Comparison of ENCODE assay signal across 8 mouse cellular contexts in the genomic region with DNA sequence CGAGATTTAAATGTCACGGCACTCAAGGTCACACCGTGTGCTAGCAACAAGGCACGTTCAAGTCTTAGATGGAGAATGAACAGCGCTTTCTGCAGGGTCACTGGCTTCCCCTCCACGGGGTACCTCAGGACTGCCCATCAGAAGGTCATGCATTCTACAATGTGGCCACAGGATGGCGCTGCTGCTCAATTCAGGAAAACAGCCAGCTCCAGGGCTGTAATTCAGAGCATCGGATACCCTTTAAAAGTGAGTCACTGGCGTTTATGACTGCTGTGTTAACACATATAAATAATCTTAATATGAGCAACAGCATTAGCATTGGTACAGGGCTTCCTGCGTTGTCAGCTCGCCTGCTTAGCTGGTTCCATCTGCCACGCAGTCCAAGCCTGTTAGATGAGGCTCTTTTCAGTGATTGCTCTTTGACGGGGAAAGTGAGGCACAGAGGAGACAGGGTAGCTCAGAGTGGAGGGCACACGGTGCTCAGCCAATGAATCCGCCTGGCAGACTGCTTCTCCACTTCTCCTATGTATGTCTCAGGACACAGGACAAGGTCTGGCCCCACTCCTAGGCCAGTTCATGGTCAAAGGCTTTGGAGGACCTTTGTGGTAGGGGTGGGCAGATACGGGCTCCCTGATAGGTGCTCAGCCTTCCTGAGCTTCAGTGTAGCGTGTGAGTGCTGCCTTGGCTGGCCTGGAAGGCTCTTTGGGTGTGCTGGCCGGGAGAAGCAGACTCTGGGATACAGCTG. TPM values are rescaled to one million over a fixed set of nuclear protein-coding genes. Genes with fewer than 3 reads are reported as not detected.
DNase-seq lines count a peak whose midpoint lies in the region; ATAC-seq and TF ChIP-seq lines count a peak whose summit lies in the region.

No protein-coding gene starts in this region.

- H3K4me3 ChIP-seq in lung, embryonic 14.5 days (ENCODE audit: low read depth, low read length), result no peak overlapping the region
- no peak overlapping the region for H3K4me3 ChIP-seq in hindbrain, embryonic 10.5 days
- no peak overlapping the region for H3K4me3 ChIP-seq in neural tube, embryonic 13.5 days

- peak; percentile 68 for DNase-seq in lung, embryonic 14.5 days
- no peak for DNase-seq in lung, adult 18-20 months
- peak; percentile 80 for DNase-seq in adrenal gland, adult 8-10 months
- peak; percentile 86 for DNase-seq in embryo, embryonic 10 days (ENCODE audit: low spot score)
- DNase-seq in hindbrain, embryonic 10.5 days (ENCODE audit: low spot score), result peak; percentile 78
- DNase-seq in left cerebral cortex, postnatal 36 days (ENCODE audit: low spot score in 2 of 2), result peak; percentile 77 to 84
- peak; percentile 48 for DNase-seq in thymus, postnatal 25 days

- ATAC-seq in lung, embryonic 14.5 days (ENCODE audit: insufficient read depth), result no peak
- peak; percentile 78 for ATAC-seq in neural tube, embryonic 13.5 days (ENCODE audit: low read depth)

- TF ChIP-seq CTCF in lung, embryonic 14.5 days (IDR thresholded peaks at IDR 0.05; ENCODE audit: low read depth), result peak; percentile 71

- H3K4me1 ChIP-seq in lung, embryonic 14.5 days (ENCODE audit: insufficient read depth), result no peaks in the 10 kb centered on the region
- 0 out of 2 replicates have a peak, but pooled peaks cover 4% of the 10 kb centered on the region for H3K4me1 ChIP-seq in hindbrain, embryonic 10.5 days (replicated peaks)
- peaks cover 5% of the 10 kb centered on the region; the same call in 1 of the 2 replicates for H3K4me1 ChIP-seq in neural tube, embryonic 13.5 days (replicated peaks)

- 29% methylated on average over 18 of the region's 18 CpGs for WGBS in lung, embryonic 14.5 days
- 29% methylated on average over 18 of the region's 18 CpGs for WGBS in hindbrain, embryonic 10.5 days
- WGBS in neural tube, embryonic 13.5 days, result 25% methylated on average over 18 of the region's 18 CpGs

- H3K9ac ChIP-seq in lung, embryonic 14.5 days, result no peak overlapping the region
- peak overlapping the region; percentile 35 for H3K9ac ChIP-seq in neural tube, embryonic 13.5 days

- H3K36me3 ChIP-seq in lung, embryonic 14.5 days (ENCODE audit: insufficient read depth), result no peaks in the 10 kb centered on the region
- H3K36me3 ChIP-seq in hindbrain, embryonic 10.5 days, result no peaks in the 10 kb centered on the region
- no peaks in the 10 kb centered on the region for H3K36me3 ChIP-seq in neural tube, embryonic 13.5 days

- no peak overlapping the region for H3K27ac ChIP-seq in lung, embryonic 14.5 days (ENCODE audit: low read depth)
- 0 out of 2 replicates have a peak overlapping the region, but pooled peaks have one; percentile 1 for H3K27ac ChIP-seq in hindbrain, embryonic 10.5 days
- H3K27ac ChIP-seq in neural tube, embryonic 13.5 days (replicated peaks), result 0 out of 2 replicates have a peak overlapping the region, but pooled peaks have one; percentile 9

- no peaks in the 10 kb centered on the region for H3K9me3 ChIP-seq in lung, embryonic 14.5 days (ENCODE audit: low read depth, low read length)
- H3K9me3 ChIP-seq in hindbrain, embryonic 10.5 days, result no peaks in the 10 kb centered on the region
- no peaks in the 10 kb centered on the region for H3K9me3 ChIP-seq in neural tube, embryonic 13.5 days

- intact Hi-C loops in left cerebral cortex, postnatal 36 days (cut with DNase I), result loop anchor here (2.0 to 5.0 kb wide), 4 partner anchors 70 to 256 kb away; no protein-coding TSS in a partner anchor

- H3K27me3 ChIP-seq in lung, embryonic 14.5 days (ENCODE audit: insufficient read depth, low read length), result no peaks in the 10 kb centered on the region
- no peaks in the 10 kb centered on the region for H3K27me3 ChIP-seq in hindbrain, embryonic 10.5 days (ENCODE audit: insufficient read depth, poor library complexity, severe bottlenecking)
- H3K27me3 ChIP-seq in neural tube, embryonic 13.5 days, result peaks cover 10% of the 10 kb centered on the region

- H3K4me2 ChIP-seq in lung, embryonic 14.5 days, result no peak overlapping the region
- peak overlapping the region; percentile 27; the same call in 1 of the 2 replicates for H3K4me2 ChIP-seq in neural tube, embryonic 13.5 days

RNA-seq across cellular contexts. Expression of a gene that starts 11.8 kb away (rescaled TPM):
- 212 and 239 TPM in 2 replicates for polyA plus RNA-seq in lung, embryonic 14.5 days (2014; fragmentation: Nextera tagmentation; extraction: Ambion mirVana)
- total RNA-seq in adrenal gland, adult 8-10 months (2022), result 100 to 1,000 TPM; 140 to 159 (median 147) TPM
- polyA plus RNA-seq in hindbrain, embryonic 10.5 days (2016; fragmentation: Nextera tagmentation; extraction: Ambion mirVana), result 241 and 255 TPM in 2 replicates
- 100 to 1,000 TPM in 1 of 2 experiments, 10 to 100 TPM in 1; 94.5 to 104 TPM for total RNA-seq in left cerebral cortex, postnatal 36 days (2021)
- 175 and 185 TPM in 2 replicates for polyA plus RNA-seq in neural tube, embryonic 13.5 days (2015; fragmentation: Nextera tagmentation; extraction: Ambion mirVana)

RNA-seq across cellular contexts. Expression of a gene that starts 25.8 kb away (rescaled TPM):
- 5.4 and 5.7 TPM in 2 replicates for polyA plus RNA-seq in lung, embryonic 14.5 days (2014; fragmentation: Nextera tagmentation; extraction: Ambion mirVana)
- total RNA-seq in adrenal gland, adult 8-10 months (2022), result 1 to 10 TPM; 4.2 to 9.3 (median 6.3) TPM
- polyA plus RNA-seq in hindbrain, embryonic 10.5 days (2016; fragmentation: Nextera tagmentation; extraction: Ambion mirVana), result 5.5 and 5.9 TPM in 2 replicates
- 10 to 100 TPM; 11.9 to 12.3 TPM for total RNA-seq in left cerebral cortex, postnatal 36 days (2021)
- polyA plus RNA-seq in neural tube, embryonic 13.5 days (2015; fragmentation: Nextera tagmentation; extraction: Ambion mirVana), result 6.7 and 7.2 TPM in 2 replicates

RNA-seq across cellular contexts. Expression of a gene that starts 53.6 kb away (rescaled TPM):
- 209 and 227 TPM in 2 replicates for polyA plus RNA-seq in lung, embryonic 14.5 days (2014; fragmentation: Nextera tagmentation; extraction: Ambion mirVana)
- 100 to 1,000 TPM; 548 to 745 (median 627) TPM for total RNA-seq in adrenal gland, adult 8-10 months (2022)
- 286 and 294 TPM in 2 replicates for polyA plus RNA-seq in hindbrain, embryonic 10.5 days (2016; fragmentation: Nextera tagmentation; extraction: Ambion mirVana)
- total RNA-seq in left cerebral cortex, postnatal 36 days (2021), result 100 to 1,000 TPM; 125 to 150 TPM
- polyA plus RNA-seq in neural tube, embryonic 13.5 days (2015; fragmentation: Nextera tagmentation; extraction: Ambion mirVana), result 206 and 209 TPM in 2 replicates

Comparison
In these comparisons a context has a peak if more than half of its experiments do, and no peak if none do; other contexts are left out.
1. DNase-seq: peak in lung, embryonic 14.5 days (single experiment), adrenal gland, adult 8-10 months (single experiment), embryo, embryonic 10 days (single experiment), hindbrain, embryonic 10.5 days (single experiment), left cerebral cortex, postnatal 36 days (2 of 2) and thymus, postnatal 25 days (single experiment); none in lung, adult 18-20 months (0 of 2).